Mouse (Mus musculus): Measurements from ENCODE around the gene Uso1.

The Uso1 gene

DNA sequence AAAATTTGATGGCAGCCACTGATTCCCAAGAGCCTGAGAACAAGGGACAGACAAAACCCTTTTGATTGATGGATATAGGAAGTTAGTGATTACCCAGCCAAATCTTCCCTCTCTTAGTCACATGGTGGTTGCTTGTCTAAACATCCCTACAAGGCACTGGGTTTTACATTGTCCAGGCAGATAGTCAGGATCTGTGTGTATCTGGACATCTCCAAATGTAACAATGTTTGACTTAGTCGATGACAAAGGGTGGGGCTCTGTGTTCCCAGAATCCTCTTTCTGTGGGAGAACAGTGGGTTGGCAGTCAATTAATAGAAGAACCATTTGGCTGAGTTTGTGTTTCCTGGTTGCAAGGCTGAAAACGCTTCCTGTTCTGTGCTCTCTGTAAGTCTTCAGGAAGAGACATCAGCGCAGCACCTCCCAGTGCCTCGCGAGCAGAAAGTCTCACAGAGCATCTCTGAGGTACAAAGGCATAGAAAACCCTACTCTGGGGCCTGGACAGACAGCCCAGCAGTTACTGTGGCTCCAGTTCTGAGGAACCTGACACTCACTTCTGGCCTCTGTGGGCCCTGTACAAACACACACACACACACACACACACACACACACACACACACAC, 97.3 kb downstream of the Uso1 start:
- DNase-seq (ENCODE audit: low read depth in 2 of 2, low spot score in 2 of 2) = peak in 1 of 2 experiments; percentile 2

DNA sequence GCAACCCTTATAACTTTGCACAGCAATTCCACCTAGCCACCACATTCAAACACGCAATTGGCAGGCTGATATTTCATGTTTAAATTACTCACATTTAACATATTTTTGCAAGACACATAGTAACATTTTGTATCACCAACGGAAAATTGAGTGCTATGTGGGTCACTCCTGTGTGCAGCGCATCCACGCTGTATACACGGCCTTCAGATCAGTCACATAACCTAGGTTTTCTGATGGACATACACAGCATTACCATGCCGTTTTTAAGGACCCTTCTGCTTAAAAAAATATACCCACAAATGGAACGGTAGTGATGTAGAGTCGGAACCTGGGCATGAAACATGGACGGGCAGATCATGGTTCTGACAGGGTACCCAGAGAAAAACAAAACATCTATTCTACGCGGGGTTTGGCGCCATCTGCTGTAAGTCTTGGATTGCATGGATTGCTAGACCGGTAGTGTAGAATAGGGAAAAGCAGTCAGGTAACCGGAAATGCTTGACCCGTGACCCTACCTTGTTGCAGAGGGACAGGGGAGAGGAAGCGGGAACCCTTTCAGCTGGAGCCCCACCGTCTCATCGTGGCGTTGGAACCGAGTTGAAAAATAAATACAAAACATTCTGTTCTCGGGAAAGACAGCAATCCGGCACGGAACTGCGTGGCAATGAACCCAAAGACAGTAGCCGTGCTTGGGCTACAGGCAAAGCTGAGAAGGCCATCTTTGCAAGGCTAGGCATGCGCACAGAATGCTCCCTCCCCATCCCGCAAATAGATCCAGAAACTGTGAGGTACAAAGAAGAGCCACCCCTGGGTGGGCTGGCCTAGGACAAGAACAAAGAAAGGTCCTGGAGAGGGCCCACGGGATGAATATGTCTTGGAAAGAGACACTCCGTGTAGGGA, 101.8 kb downstream of the Uso1 start:
- DNase-seq (ENCODE audit: low read depth in 2 of 2, low spot score in 2 of 2) = peak; percentile 11 to 32

DNA sequence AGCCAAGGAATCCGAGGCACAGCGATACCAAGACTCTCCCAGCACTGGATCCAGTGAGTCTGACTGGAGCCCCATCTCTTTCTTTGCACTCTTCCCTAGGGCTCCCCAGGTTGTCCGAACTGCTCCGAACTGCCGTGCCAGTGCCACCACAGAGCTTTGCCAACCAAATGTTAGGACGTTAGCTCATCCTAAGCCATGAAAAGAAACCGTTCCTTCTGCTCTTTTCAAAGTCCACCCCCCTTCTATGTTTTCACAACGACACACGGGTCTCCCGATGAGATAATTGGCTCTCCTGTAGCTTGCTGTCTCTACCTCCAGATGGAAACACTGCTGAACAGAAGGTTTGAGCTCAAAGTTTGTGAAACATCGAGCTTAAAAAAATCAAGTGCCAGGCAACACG, 103.0 kb downstream of the Uso1 start:
- DNase-seq (ENCODE audit: low read depth in 2 of 2, low spot score in 2 of 2) = no peak

DNA sequence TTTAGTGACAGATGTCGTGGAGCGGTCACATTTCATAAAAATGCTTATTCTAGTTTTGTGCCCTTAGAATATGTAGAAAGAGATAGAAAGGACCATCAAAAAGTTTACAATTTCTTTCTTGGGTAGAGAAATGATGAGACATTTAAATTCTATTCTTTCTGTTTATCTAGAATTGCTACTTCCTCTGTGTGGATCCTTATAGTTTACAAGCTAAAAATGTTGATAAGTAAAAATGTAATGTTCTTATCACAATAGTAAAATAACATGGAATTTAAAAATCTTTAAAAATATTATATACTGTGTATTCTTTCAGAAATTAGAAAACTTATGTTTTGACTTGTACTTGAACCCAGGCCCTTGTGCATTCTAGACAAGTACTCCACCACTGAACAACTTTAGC, 107.2 kb downstream of the Uso1 start:
- no peak for DNase-seq (ENCODE audit: low read depth in 2 of 2, low spot score in 2 of 2)

DNA sequence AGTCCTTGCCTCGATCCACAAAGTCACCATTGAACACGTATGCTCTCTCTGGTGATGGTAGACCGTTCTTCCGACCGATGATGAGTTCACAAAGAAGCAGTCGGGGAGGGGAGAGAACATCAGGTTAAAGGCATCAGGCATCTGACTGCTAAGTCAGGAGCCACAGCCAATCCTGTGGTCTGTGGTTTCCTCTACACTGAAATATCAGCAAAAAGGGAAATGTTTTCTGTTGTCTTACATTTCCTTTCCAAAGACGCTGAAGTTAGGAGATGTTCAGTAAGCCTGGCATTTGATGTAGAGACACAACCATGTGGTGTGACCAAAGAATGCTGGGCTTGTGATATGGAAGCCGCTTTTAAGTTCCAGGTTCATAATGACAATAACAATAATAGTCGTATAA, 107.7 kb downstream of the Uso1 start:
- DNase-seq (ENCODE audit: low read depth in 2 of 2, low spot score in 2 of 2) = peak; percentile 25 to 48

DNA sequence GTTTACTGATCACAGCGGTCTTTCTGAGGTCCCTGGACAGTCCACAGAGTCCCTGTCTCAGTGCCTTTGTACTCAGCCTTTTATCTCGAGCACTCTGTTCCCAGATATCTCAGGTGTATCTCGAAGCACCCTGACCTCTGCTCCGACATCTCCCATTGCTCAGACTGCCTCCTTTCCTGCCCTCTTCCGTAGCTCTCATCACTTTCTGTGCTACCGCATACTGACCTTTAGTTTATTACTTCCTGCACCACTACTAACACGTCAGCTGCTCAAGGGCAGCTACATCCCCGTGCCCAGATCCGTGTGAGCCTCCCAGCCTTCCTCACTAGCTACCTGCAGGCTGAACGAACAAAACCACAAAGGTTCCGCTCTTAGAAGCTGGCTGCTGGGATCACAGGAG, 110.9 kb downstream of the Uso1 start:
- no peak for DNase-seq (ENCODE audit: low read depth in 2 of 2, low spot score in 2 of 2)

DNA sequence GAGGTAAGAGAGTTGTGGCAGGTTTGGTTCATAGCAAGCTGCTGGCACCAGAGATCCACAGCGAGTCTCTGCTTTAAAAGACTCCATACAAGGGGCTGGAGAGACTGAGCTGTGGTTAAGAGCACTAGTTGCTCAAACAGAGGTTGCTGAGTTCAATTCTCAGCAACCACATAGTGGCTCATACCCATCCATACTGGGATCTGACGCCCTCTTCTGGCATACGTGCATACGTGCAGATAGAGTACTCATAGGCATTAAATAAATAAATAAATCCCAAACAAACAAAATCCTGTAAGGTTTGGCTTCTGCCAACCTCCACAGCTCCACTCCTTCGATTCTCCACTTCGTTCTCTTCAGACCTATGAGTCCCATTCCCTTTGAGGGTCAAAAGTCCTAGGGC, 114.3 kb downstream of the Uso1 start:
- DNase-seq (ENCODE audit: low read depth in 2 of 2, low spot score in 2 of 2) = no peak

Measured in CD8-positive naive resting alpha-beta T cell, adult 2 months (primary cell).